Mouse (Mus musculus) left cerebral cortex, adult 8-10 months (tissue): ENCODE measurements around the gene Zfp963. TPM values are rescaled to one million over a fixed set of nuclear protein-coding genes. Genes with fewer than 3 reads are reported as not detected.

Source experiments
- DNase-seq, 2 experiments: peaks; one replicate each; pipeline ENCODE4 v3.0.0; 2022; ENCODE audit warnings: low spot score in 2 of 2
- total RNA-seq, 4 experiments: library from RNA; stranded (reverse); gene quantifications; 2 replicates each; pipeline ENCODE4 v1.2.4; 2022

Gene Zfp963
- total RNA-seq: 1 to 10 TPM; 3.3 to 4.3 (median 3.6) TPM

DNA sequence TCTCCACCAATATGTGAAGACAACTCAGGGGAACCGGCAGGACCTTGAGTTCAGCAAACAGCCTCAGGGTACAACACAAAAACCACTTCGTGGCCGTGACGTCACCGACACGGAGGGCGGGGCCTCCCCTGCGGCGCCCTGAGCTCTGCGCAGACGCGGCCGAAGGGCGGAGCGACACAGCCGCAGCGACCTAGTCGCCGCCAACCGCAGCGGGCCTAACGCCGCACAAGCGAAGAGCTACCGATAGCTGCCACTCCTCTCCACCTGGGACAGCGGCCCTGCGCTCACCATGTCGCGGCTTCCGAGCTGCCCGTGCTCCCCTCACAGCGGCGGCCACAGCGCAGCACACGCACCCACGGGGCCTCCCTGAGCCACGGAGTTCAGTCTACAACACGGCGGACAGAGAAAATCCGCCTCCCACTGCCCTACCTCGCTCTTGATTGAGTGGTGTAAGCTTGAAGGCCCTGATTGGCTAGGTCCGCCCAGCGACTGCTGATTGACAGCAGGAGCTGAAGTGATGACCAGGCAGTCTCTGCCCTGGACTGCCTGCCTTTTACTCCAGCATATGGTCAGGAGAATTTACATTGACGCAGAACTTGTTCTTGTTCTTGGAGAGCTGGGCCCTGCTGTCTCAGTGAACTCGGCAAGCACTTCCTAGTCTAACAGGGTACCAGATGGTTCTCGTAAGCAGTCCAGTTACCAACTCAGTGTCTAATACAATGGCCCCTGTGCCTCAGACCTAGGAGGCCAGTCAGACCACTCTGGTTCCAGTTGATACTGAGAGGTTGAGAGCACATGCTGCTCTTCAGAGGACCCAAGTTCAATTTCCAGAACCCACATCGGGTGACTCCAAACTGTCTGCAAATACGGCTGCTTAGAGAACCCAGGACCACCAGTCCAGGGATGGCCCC lies at the start of gene Zfp963:
Gene Zfp963 (minus strand): TSS at position 427 of the 911 bp plus-strand sequence.
- DNase-seq: peak; percentile 91 to 93

DNA sequence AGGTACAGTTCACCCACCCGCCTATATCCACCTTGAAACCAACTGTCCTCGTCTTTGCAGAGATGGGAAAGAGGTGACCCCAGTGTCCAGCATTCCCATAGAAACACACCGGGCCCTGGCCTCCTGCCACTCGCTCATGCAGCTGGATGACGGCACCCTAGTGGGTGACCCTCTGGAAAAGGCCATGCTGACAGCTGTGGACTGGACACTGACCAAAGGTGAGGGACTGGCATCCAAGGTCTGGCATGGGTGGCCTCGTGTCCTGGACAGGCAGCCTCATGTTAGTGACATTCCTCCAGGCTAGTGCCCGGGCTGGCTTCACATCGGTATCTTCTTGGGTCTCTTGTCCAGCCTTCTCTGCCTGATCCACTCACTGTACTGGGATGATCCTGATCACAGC lies 49.5 kb upstream of the Zfp963 start:
- peak in 1 of 2 experiments; percentile 6 for DNase-seq

DNA sequence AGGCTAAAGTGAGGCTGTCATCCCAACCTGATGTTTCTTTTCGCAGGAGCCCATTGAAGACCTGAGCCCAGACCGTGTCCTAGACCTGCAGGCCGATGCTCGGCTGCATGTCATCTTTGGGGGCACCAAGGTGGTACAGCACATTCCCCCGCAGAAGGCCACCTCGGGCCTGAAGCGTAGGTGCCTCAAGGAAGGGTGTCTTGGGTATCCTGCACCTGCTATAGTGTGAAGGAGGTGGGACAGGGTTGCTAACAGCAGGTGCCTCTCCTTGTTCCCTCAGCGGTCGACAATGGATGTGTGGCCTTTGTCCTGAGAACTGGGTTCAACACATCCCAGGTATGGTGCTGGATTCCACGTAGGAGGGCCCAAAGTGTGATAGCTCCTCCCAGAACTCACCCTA lies 47.9 kb upstream of the Zfp963 start:
- DNase-seq: peak in 1 of 2 experiments; percentile 4

DNA sequence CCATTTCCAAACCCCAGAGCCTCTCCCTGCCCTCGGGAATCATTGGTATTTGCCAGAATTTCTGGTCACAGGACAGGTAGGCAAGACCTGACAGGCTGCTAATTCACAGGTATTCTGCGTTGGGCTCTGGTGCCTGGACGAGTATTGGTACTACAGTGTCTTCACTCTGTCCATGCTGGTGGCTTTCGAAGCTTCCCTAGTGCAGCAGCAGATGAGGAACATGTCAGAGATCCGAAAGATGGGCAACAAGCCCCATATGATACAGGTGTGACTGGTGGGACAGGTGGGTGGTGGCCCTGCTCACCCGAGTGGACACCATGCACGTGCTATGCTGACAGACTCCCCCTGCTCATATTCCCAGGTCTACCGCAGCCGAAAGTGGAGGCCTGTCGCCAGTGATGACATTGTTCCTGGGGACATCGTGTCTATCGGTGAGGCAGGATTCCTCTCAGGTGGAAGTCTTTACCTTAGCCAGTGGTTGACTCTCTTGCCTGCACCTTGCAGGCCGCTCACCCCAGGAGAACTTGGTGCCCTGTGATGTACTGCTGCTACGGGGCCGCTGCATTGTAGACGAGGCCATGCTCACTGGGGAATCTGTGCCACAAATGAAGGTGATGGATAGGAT lies 47.1 kb upstream of the Zfp963 start:
- DNase-seq: peak in 1 of 2 experiments; percentile 6

DNA sequence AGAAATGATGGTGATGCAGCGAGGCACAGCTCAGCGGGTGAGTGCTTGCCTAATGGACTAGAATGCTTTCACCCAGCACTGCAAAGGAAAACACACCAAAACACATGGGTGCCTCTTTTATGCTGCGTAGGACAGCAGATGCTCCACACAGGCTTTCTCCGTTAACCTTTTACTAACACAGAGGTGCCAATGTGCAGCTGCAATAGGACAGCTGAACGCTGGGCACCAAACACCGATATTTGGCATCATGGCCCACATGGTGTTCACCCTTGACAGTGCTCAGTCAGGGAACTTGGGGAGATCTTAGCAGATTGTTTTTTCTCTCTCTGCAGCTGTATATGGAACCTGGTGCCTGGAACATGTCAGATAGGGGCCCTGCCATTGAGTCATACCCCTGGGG lies 45.1 kb upstream of the Zfp963 start:
- DNase-seq: no peak

DNA sequence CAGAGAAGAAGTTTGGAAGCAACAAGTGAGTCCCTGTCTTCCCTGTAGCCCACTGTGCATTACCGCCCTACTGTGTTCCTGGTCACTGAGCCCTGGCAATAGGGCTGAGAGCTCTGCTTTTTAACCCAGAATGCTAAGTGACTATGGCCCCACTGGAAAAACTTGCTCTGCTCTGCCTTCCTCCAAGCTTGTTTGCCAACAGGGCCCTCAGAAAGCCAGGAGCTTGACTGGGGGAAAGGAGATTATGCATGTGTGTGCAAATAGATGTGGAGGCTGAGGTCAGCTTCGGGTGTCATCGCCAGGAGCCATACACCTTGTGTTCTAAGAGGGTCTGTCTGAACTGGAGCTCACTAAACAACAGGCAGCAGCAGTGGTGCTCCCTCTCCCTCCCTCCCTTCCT lies 44.3 kb upstream of the Zfp963 start:
- DNase-seq: peak; percentile 1 to 2

DNA sequence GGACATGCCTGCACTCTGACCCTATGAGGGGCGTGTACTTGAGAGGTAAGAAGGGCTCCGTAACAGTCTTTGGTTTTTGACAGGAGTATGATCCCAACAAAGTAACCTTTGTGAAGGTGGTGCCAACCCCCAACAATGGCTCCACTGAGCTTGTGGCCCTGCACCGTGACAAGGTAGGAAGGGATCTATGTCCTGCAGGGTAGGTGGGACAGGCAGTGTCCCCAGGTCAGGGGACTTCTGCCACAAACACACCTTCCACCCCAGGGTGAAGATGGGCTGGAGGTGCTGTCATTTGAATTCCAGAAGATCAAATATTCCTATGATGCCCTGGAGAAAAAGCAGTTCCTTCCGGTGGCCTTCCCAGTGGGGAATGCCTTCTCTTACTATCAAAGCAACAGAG lies 43.9 kb upstream of the Zfp963 start:
- DNase-seq: peak in 1 of 2 experiments; percentile 4

DNA sequence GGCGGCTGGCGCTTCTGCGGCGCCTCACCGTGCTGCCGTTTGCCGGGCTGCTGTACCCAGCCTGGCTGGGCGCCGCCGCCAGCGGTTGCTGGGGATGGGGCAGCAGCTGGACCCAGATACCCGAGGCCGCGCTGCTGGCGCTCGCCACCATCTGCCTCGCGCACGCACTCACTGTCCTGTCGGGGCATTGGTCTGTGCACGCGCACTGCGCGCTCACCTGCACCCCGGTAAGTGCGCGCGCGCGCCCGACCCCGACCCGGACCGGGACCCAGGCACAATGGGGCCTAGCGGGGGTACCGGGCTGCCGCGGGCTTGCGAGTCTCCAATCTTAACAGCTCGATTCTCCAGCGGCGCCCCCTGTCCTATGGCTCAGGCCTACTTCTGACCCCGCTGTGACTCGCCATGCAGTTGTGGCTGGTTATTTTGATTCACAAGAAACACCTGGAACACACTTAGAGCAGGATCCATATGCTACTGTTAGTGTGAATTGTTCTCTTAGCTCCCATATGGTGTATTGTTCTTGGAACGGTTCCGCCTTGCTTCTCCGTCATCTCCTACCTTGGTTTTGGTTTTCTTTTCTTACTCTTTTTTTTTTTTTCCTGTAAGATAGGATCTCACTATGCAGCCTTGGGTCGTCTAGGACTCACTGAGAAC lies 41.8 kb upstream of the Zfp963 start:
- peak in 1 of 2 experiments; percentile 33 for DNase-seq

DNA sequence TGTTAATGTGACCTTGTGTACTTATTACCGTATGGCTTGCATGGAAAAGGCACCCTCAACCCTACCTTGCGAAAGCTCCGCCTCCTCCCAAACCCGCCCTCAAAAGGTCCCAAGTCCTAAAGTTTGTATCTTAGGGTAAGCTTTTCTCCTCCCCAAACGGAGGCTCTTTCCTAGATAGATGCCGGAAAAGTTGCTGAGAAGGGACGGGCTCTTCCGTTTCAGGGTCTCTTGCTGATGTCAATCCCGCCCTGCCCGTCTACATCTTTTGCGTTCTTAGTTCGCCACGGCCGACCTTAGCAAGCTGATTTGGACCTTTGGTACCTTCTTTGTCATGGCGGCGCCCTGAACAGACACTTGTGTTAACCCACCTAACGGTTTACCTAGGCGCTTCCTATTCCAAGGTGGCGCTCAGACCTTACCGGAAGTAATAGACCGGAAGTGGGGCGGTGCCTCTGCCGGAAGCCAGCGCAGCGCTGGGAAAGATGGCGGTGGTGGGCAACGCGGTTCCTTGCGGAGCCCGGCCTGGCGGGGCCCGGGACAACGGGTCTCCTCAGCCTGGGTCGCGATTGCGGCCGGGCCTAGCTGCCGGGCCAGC lies 41.1 kb upstream of the Zfp963 start, which contains the start of the genes Atp13a1 and Zfp866:
Gene Atp13a1 (plus strand): TSS at position 391 of the 595 bp plus-strand sequence.
Gene Zfp866 (minus strand): TSS at position 406 of the 595 bp plus-strand sequence.
- DNase-seq: peak; percentile 78 to 79

DNA sequence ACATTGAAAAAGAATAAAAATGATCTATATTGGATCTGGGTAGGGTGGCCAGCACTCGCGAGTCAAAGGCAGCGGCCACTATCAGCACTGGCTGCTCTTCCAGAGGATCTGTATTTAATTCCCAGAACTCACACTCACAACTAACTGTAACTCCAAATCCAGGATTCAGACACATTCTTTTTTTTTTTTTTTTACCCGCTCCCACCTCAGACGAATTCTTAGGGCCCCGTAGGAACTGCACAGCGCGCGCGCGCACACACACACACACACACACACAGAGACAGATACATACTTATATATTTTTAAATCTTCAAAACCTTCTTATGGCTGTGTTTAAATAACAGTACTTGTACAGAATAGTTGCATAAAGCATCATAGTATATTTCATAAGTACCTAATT lies 40.6 kb upstream of the Zfp963 start:
- DNase-seq: peak in 1 of 2 experiments; percentile 3

DNA sequence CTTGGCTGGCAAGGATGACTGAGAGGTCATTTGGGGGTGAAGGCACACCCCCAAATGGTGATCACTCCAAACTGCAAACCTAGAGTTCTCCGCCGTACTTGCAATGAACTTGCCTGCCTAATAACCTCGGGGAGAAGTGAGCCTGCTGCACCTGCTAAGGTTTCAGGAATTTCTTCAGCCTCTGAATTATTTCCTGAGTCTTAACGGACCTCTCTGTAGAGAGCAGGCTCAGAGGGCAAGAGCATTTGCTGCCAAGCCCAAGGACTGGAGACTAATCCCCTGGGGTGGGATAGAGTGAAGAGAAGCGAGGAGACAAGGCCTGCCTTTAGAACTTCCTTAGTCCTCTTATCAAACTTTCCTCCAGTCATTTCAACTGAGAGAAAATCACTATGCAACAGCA lies 40.0 kb upstream of the Zfp963 start:
- DNase-seq: peak; percentile 0 to 1

DNA sequence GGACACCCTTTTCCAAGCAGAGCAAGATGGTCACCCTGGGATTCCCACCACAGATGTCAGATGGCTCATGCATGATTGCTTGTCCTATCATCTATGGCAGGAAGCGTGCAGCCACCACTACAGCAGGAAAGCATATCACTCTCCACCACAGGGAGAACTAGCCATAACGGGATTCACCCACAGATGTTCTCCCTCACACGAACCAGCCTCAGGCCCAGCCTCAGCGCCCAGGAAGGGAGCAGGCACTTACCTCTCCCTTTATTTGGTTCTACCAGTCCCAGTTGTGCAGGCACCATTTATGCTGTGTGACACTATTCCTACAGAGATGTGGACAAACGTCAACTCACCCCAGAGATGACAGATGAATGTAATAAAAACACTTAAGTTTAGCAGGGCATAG lies 39.3 kb upstream of the Zfp963 start:
- peak in 1 of 2 experiments; percentile 4 for DNase-seq

DNA sequence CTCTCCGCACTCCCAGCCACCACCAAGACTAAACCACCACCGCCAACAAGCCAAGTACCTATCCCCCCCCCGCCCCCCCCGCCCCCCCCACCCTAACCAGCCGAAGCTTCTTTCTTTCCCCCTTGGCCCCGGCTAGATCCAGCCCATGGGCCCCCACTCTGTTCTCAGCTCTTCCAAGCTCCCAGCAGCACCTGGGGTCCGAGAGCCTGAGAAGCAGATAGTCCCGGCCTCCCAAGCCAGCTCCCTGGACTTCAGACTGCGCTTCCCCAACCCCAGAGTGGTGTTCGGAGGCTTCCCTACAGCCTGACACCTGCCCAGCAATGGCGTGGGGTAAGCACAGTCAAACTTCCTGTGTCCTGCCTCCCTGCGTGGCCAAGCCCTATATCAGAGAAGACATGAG lies 27.3 kb upstream of the Zfp963 start:
- no peak for DNase-seq

DNA sequence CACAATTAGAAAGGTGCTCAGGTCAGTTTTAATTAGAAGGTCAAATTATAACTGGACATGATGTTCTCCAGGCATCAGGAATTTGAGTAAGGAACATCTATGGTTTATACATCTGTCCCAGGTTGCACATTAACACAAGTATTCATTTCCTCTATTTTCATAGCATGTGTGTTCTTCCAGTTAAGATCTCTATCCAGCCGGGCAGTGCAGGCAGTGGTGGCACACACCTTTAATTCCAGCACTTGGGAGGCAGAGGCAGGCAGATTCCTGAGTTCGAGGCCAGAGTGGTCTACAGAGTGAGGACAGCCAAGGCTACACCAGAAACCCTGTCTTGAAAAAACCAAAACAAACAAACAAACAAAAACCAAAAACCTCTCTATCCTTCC lies 25.4 kb upstream of the Zfp963 start:
- DNase-seq: no peak

DNA sequence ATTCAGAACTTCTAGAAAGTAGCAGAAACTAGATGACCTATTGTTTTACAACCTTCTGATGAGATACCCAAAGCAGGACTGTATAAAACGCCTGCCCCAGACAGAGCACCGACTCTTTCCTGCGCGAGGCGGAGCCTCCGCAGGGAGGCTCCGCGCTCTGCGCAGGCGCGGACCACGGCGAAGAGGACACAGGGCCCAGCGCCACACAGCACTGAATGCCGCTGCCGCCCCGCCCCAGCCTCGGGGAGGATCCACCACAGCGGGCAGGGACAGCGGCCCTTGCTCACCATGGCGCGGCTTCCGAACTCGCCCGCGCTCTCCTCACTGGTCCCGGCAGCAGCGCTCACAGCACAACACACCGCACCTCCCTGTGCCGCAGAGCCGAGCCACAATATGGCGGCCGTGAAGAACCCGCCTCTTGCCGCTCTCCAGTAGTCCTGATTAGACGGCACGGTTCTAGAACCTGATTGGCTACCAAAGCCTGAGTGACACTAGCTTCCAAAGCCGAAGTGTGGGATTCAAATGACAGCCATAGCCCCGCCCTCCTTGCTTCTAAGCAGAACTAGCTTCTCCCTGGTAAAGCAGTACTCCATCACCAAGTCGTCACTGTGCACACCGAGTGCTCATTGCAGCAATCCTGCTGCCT lies 24.9 kb upstream of the Zfp963 start, which contains the start of gene Gm20422:
Gene Gm20422 (minus strand): TSS at position 384 of the 646 bp plus-strand sequence.
- peak; percentile 77 to 93 for DNase-seq

DNA sequence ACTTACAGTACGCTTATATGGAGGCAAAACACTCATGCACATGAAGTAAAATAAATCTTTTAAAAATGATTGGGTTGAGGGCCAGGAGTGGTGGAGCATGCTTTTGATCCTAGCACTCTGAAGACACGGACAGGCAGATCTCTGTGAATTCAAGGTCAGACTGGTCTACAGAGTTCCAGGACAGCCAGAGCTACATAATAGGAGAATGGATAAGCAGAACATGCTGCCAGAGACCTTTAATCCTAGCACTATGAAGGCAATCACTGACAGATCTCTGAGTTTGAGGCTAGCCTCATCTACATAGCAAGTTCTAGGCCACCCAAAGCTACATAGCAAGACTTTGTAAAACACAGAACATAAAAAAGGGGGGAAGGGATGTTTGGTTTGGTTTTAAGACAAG lies 22.3 kb upstream of the Zfp963 start:
- no peak for DNase-seq

DNA sequence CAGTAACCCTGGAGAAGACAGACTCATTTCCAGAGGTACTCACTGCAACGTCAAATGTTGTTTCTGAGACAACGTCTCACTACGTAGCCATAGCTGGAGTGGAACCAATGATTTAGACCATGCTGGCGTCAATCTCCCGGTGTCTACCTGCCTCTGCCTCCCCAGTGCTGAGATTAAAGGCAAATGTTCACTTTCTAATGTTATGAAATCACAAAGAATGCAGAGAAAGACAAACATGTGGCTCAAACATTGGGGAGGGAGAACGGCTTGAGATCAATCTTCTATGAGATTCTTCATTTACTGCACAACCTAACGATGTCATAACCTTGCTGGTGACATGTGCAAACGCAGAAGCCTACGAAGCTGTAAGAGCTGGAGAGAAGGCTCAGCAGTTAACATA lies 21.5 kb upstream of the Zfp963 start:
- no peak for DNase-seq

DNA sequence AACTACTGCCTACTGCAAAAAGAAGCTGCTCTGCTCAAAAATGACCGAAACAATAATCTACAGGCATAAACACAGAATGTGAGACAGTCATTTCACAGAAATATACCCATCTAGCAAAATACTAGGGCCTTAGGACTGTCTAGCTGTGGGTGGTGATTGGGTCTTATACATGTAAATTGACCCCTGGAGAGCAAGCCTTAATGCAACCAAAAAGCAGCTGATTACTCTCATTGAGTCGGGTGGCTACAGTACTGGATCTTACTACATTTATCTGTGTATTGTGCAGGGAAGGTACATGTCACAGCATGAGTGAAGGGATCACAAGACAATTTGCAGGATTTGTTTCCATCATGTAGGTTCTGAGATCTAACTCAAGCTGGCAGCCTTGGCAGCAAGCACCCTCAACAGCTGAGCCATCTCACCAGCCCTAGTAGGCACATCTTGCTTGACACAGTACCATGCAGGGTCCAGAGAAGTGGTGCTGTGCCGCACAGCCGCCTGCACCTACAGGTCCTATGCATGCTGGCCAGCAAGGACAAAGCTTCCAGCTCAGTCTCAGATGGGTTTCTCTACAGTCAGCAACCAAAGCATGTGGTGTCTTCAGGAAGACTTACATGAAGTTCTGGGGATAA lies 12.2 kb upstream of the Zfp963 start:
- no peak for DNase-seq

DNA sequence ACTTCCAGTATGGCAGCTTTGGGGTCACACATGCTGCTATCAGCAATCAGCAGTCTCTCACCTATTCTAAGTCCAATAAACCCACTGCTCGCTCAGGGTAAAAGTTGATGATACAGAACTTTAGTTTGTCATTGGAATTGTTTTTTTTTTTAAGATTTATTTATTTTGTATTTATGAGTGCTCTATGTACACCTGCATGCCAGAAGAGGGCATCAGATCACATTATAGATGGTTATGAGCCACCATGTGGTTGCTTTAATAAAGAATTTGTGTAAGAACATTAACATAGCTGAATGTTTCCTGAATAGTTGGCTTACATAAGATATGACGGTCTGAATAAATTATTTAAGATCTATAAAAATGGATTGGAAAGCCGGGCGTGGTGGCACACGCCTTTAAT lies 8.5 kb upstream of the Zfp963 start:
- no peak for DNase-seq

DNA sequence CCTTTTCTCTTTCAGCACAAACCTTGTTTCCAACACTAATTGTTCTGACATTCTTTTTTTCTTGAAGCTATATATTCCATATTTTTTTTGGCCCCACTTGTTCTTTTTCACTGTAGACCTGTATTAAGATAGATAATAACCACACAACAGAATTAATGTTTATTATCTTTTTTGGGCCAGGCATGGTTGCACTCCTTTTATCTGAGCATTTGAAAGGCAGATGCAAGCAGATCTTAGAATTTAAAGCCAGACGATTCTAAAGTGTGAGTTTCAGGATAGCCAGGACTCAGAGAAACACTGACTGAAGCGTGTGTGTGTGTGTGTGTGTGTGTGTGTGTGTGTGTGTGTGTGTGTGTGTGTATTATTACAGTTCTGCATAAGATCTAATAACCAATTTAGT lies 2.7 kb upstream of the Zfp963 start:
- no peak for DNase-seq
